Mouse (Mus musculus) kidney, adult 2 months (tissue): ENCODE data around the gene Arhgef28. TPM values are rescaled to one million over a fixed set of nuclear protein-coding genes. Genes with fewer than 3 reads are reported as not detected.

Experiments used
- DNase-seq: peaks from one replicate; pipeline ENCODE4 v3.0.0; 2021
- H3K27ac ChIP-seq: fragments of 200-500 bp; 2 replicates; pipeline ENCODE4 v1.5.1; 2012; ENCODE audit warnings: low read depth, low read length, control low read depth, inconsistent platforms; ENCODE audit not compliant: insufficient read depth
- H3K27me3 ChIP-seq: fragments of 200-500 bp; replicated peaks from 2 replicates; pipeline ENCODE4 v1.6.1; 2012; ENCODE audit warnings: mild to moderate bottlenecking, moderate library complexity, low read length, inconsistent platforms; ENCODE audit not compliant: control insufficient read depth, insufficient read depth
- H3K36me3 ChIP-seq: fragments of 200-500 bp; 2 replicates; pipeline ENCODE4 v1.6.1; 2012; ENCODE audit warnings: mild to moderate bottlenecking, moderate library complexity, low read length, inconsistent platforms; ENCODE audit not compliant: control insufficient read depth, insufficient read depth
- H3K4me1 ChIP-seq: fragments of 200-500 bp; 2 replicates; pipeline ENCODE4 v1.6.1; 2011; ENCODE audit warnings: low read length; ENCODE audit not compliant: control insufficient read depth, insufficient read depth
- H3K4me3 ChIP-seq: fragments of 200-500 bp; 2 replicates; pipeline ENCODE4 v1.5.1; 2011; ENCODE audit warnings: mild to moderate bottlenecking, low read depth, low read length, control low read depth; ENCODE audit not compliant: insufficient read depth
- CTCF ChIP-seq: fragments of 200-500 bp; conservative IDR thresholded peaks from 2 replicates; pipeline ENCODE4 v1.5.1; 2011; ENCODE audit warnings: low read depth, mild to moderate bottlenecking, control low read depth, low read length, moderate library complexity, mixed read lengths; ENCODE audit not compliant: insufficient read depth, insufficient read length
- POLR2A ChIP-seq: fragments of 200-500 bp; IDR thresholded peaks from one replicate; pipeline ENCODE4 v1.6.1; 2011; ENCODE audit warnings: low read depth, low read length, control low read depth
- WGBS: fragments of 180-500 bp; shearing (Covaris S2); methylation state at CpG from one replicate; pipeline ENCODE4 v1.1.7; 2018; 5-methylcytosine and 5-hydroxymethylcytosine counted together
- polyA plus RNA-seq: library from polyadenylated mRNA; depleted of rRNA; stranded (reverse); fragments of >200 nt; gene quantifications from 2 replicates; pipeline ENCODE4 v1.2.3, GENCODE M21; 2012

Gene Arhgef28
- polyA plus RNA-seq, 1 experiment: 39.3 TPM

- Histone ChIP-seq H3K27me3 (no peaks in the 10 kb centered on the region), H3K36me3 (no peaks in the 10 kb centered on the region), H3K27ac (no peak overlapping the region), H3K4me1 (no peaks in the 10 kb centered on the region), H3K4me3 (no peak overlapping the region)
- TF ChIP-seq CTCF (no peak), POLR2A (no peak)
- 79% methylated on average over 8 of the region's 8 CpGs for WGBS
- no peak for DNase-seq
These were observed 59.6 kb downstream of the Arhgef28 start for GRCm38 (mm10) chr13:98146573-98147160.

GRCm38 (mm10) chr13:98145310-98145709 is 60.9 kb downstream of the Arhgef28 start:
- WGBS: 87% methylated on average over 7 of the region's 7 CpGs
- H3K27me3 ChIP-seq: no peaks in the 10 kb centered on the region
- no peaks in the 10 kb centered on the region for H3K4me1 ChIP-seq
- no peak for DNase-seq
- no peak overlapping the region for H3K27ac ChIP-seq
- no peak for TF ChIP-seq CTCF
- no peak for TF ChIP-seq POLR2A
- H3K36me3 ChIP-seq: no peaks in the 10 kb centered on the region
- no peak overlapping the region for H3K4me3 ChIP-seq

GRCm38 (mm10) chr13:98143000-98143399 is 63.2 kb downstream of the Arhgef28 start:
- Histone ChIP-seq H3K27ac (no peak overlapping the region), H3K36me3 (no peaks in the 10 kb centered on the region), H3K4me1 (no peaks in the 10 kb centered on the region), H3K27me3 (no peaks in the 10 kb centered on the region), H3K4me3 (no peak overlapping the region)
- TF ChIP-seq CTCF: no peak
- TF ChIP-seq POLR2A: no peak
- WGBS: 96% methylated on average over 10 of the region's 10 CpGs
- DNase-seq: no peak

- TF ChIP-seq CTCF (no peak), POLR2A (no peak)
- Histone ChIP-seq H3K27ac (no peak overlapping the region), H3K36me3 (no peaks in the 10 kb centered on the region), H3K4me3 (no peak overlapping the region), H3K4me1 (no peaks in the 10 kb centered on the region), H3K27me3 (no peaks in the 10 kb centered on the region)
- WGBS: 87% methylated on average over 9 of the region's 9 CpGs
- DNase-seq: no peak
These were observed 65.6 kb downstream of the Arhgef28 start for GRCm38 (mm10) chr13:98140626-98141025.

- no peaks in the 10 kb centered on the region for H3K4me1 ChIP-seq
- WGBS: 63% methylated on average over 4 of the region's 4 CpGs
- no peaks in the 10 kb centered on the region for H3K36me3 ChIP-seq
- no peak overlapping the region for H3K27ac ChIP-seq
- no peaks in the 10 kb centered on the region for H3K27me3 ChIP-seq
- TF ChIP-seq POLR2A (no peak), CTCF (no peak)
- no peak overlapping the region for H3K4me3 ChIP-seq
- peak; percentile 49 for DNase-seq
These were observed 67.5 kb downstream of the Arhgef28 start for GRCm38 (mm10) chr13:98138786-98139185.

- Histone ChIP-seq H3K4me3 (no peak overlapping the region), H3K27me3 (no peaks in the 10 kb centered on the region), H3K36me3 (no peaks in the 10 kb centered on the region), H3K27ac (no peak overlapping the region), H3K4me1 (no peaks in the 10 kb centered on the region)
- WGBS: 33% methylated on average over 12 of the region's 12 CpGs
- TF ChIP-seq POLR2A (no peak), CTCF (no peak)
- no peak for DNase-seq
These were observed 70.2 kb downstream of the Arhgef28 start for GRCm38 (mm10) chr13:98135890-98136555.

- Histone ChIP-seq H3K27ac (no peak overlapping the region), H3K4me3 (no peak overlapping the region), H3K36me3 (no peaks in the 10 kb centered on the region), H3K4me1 (no peaks in the 10 kb centered on the region), H3K27me3 (no peaks in the 10 kb centered on the region)
- WGBS: 78% methylated on average over 5 of the region's 5 CpGs
- TF ChIP-seq CTCF: no peak
- TF ChIP-seq POLR2A: no peak
- DNase-seq: no peak
These were observed 73.3 kb downstream of the Arhgef28 start for GRCm38 (mm10) chr13:98132951-98133350.
